Mouse (Mus musculus): ENCODE data around the gene Fbxw7.

Gene Fbxw7

DNA sequence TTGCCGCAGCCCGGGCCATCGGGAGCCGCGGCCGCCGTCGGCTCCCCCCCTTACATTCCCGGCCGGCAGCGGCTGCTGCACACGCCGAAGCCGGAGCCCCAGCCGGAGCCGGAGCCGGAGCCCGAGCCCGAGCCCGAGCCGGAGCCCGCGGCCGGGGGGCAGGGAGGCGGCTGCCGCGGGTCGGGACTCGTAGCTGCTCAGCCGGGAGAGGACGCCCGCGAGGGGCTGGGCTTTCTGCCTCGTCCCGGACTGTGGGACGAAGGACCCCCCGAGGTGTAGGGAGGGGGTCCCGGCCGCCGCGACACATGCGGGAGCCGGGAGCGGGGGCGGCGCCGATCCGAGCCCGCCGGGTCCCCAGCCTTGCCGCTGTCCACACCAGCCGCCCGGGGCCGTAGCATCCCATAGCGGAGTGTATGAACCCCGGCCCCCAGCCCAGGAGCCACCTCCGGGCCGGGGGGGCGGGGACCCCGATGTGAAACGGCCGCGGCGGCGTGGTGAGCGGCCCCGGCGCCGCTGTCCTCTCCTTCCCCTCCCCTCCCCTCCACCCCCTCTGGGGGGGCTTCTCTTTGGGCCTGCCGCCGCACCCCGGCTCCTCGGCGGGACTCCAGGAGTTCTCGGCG, at the start of gene Fbxw7:
Gene Fbxw7, plus strand, starts transcription at position 507 of the 620 bp plus-strand sequence.
- in situ Hi-C loops (cut with MboI; ENCODE audit: low pct_unique_long_range_greater_than_20kb in 1 of 2, low sequenced_read_pairs in 2 of 2, unreplicated experiment in 1 of 2) = no loop called here

DNA sequence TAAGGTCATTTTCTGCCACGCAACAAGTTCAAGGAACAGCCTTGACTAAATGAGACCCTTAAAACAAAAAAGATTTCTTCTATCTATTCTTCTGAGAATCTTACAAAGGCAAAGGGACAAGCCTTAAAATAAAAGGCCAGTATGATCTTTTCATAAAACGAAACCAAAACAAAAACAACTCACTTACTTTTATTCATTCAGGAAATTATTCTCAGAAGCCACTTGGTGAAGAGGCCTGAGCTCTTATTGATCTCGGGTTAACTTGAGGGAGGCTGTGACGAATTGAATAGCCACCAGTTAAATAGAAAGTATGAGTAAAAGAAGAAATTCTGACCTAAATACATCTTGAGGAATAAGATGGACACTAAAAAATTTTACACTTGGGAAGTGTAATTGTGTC, 46.1 kb upstream of the Fbxw7 start:
- in situ Hi-C loops (cut with MboI; ENCODE audit: low pct_unique_long_range_greater_than_20kb in 1 of 2, low sequenced_read_pairs in 2 of 2, unreplicated experiment in 1 of 2) = no loop called here

DNA sequence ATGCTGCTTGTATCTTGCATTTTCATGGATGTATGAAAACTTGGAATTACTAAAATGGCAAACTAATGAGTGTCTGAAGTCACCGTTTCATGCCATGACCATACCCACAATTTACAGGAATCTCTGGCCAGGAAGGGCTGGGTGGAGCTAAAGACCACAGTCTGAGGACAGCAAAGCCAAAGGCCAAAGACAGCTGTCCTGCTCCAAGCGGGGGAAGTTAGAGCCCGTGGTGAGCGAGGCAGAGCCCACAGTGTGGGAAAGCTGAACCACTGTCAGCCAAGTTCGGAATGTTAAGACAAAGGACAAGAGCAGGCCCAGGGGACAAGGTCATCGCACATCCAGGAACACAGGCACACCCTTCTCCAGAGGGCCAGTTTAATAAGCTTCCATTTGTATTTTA, 45.7 kb upstream of the Fbxw7 start:
- in situ Hi-C loops (cut with MboI; ENCODE audit: low pct_unique_long_range_greater_than_20kb in 1 of 2, low sequenced_read_pairs in 2 of 2, unreplicated experiment in 1 of 2) = no loop called here

DNA sequence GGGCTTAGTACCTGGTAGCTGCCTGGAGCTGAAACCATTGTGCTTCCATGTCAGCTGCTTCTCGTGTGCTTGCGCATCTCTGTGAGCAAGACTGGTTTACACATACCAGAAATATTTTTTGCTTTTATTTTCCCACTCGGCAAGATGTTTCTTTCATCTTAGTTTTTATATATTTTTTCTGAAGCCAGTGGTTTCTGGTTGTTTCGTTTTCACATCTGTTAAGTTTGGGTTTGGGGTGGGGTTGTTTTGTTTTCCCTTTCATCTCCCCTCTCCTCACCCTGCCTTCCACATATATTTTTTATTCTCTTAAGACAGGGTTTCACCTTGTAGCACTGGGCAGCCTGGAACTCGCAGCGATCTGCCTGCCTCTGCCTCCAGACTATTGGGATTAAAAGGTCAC, 44.5 kb upstream of the Fbxw7 start:
- in situ Hi-C loops (cut with MboI; ENCODE audit: low pct_unique_long_range_greater_than_20kb in 1 of 2, low sequenced_read_pairs in 2 of 2, unreplicated experiment in 1 of 2) = no loop called here

DNA sequence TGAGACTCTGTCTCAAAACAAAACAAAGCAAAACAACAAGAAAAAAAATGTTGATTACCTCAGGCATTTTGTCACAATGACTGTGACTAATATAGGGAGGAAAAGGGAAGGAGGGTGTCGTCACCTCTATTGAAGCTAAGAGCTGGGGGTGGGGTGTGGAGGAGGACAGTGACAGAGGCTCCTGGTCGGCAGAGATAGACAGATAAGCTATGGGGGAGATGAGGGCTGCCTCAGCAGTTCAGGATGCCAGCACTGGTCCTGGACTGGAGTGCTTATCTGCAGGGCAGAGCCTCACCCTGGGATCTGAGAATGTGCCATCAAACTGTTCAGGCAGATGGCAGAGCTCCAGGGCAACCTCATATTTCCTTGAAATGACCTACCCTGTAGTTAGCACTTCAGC, 43.1 kb upstream of the Fbxw7 start:
- in situ Hi-C loops (cut with MboI; ENCODE audit: low pct_unique_long_range_greater_than_20kb in 1 of 2, low sequenced_read_pairs in 2 of 2, unreplicated experiment in 1 of 2) = no loop called here

DNA sequence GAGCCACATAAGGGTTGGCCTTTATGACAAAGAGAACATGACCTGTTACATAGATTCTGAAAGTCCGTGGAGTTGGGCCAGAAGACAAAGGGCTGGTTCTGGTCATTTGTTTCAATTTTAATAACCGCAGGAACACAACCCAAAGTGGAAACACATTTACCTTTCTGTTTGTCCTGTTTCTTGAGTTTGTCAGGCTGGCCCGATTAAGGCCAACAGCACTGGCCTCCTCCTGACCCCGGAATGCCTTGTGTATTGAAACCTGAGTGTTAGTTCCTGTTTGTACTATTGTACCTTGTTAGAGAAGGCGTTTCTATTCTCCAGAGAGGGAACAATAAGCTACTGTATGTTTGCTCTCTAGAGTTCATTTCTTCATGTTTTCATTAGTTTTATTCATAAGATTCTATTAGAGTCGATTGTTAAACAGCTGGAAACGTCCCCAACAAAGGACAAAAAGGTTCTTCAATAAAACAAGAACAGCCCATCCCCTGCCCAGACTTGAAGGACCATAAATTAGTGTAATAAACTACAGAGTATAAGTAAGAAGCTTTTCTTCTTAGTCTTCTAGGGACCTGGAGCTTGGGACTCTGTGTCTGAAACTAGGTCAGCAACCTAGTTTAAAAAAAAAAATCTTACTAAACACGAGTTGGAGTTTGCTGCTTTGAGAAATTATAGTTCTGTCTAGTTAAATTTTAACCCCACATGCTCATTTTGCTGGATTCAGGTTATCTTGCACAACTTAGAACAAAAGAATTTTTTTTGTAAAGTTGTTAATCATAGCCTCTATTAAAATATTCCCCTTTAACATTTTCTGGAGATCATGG, 40.6 kb upstream of the Fbxw7 start:
- in situ Hi-C loops (cut with MboI; ENCODE audit: low pct_unique_long_range_greater_than_20kb in 1 of 2, low sequenced_read_pairs in 2 of 2, unreplicated experiment in 1 of 2) = no loop called here

DNA sequence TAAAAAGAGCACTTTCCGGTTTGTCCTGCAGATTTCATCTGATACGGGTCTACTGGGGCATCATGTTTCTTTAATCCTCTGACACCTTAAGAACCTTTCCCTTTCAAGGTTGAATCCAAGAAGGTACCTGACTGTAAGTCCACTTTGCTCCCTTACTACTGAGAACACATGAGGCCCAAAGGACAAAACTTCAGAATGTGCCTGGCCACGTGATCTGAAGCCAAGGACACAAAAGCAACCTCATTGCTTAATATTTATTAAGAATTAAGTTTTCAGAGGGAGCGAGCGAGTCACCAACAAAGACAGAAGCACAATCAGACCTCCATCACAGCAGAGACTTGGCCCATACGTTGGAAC, 40.0 kb upstream of the Fbxw7 start:
- in situ Hi-C loops (cut with MboI; ENCODE audit: low pct_unique_long_range_greater_than_20kb in 1 of 2, low sequenced_read_pairs in 2 of 2, unreplicated experiment in 1 of 2) = no loop called here

DNA sequence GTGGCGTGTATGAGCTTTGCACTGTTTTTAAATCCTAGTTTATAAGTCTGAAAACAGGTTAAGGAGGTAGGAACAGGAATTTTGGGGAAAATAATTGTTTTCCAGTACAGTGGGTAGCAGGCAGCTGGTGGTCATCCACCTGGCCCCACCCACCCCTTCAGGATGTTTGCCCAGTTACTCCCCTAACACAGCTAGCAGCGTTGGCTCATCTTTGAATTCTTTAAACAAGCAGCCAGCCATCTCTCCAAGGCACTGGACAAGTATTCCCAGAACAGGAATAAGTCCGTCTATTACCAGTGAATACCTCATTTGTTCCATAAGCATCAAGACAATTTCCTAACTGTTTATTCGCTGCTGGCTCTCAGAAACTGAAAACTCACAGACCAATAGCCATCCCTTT, 39.5 kb upstream of the Fbxw7 start:
- in situ Hi-C loops (cut with MboI; ENCODE audit: low pct_unique_long_range_greater_than_20kb in 1 of 2, low sequenced_read_pairs in 2 of 2, unreplicated experiment in 1 of 2) = no loop called here

DNA sequence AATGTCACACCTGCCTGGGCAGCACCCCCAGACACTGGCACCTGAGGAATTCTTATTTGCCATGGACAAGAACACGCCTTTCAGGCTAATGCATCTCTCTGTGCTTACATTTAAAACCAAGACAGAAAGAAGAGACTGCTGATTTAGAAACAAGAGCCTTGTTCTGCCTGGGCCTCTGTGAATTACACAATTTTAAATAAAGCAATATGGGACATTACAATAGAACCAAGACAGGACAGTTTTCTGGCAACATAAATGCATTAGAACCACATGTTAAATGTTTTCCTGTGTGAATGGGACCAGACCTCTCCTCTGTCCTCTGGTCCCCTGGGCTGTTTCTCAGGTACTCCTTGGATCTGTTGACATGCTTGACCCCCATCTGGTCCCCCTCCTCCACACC, 39.0 kb upstream of the Fbxw7 start:
- in situ Hi-C loops (cut with MboI; ENCODE audit: low pct_unique_long_range_greater_than_20kb in 1 of 2, low sequenced_read_pairs in 2 of 2, unreplicated experiment in 1 of 2) = no loop called here

DNA sequence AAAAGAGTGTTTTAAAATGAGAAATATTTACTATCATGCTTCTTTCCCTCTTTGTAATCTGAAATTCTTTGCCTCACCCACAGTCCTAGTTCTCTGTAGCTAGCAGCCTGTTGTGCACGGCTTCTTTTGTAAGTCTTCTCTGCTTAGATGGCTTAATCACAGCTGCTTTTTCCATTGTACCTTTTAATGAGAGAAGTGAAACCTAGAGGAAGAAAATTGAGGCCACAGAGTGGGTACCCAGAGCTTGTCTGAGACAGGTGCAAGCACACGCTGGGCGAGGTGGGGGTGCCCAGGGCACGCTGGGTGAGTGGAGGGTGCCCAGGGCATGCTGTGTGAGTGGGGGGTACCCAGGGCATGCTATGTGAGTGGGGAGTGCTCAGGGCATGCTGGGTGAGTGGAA, 27.2 kb upstream of the Fbxw7 start:
- in situ Hi-C loops (cut with MboI; ENCODE audit: low pct_unique_long_range_greater_than_20kb in 1 of 2, low sequenced_read_pairs in 2 of 2, unreplicated experiment in 1 of 2) = no loop called here

DNA sequence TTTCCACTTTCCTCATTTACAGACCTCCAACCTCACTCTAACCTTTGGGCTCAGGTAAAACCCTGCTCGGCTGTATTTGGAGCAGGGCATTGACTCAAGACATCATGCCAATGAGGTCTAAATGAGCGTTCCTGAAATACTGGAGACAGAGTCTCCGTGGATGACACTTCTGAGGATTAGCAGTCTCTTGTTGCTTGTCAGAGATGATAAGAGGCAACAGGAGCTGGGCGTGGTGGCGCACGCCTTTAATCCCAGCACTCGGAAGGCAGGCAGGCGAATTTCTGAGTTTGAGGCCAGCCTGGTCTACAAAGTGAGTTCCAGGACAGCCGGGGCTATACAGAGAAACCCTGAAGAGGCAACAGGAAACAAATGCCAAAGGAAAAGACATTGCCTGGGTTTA, 11.0 kb upstream of the Fbxw7 start:
- in situ Hi-C loops (cut with MboI; ENCODE audit: low pct_unique_long_range_greater_than_20kb in 1 of 2, low sequenced_read_pairs in 2 of 2, unreplicated experiment in 1 of 2) = no loop called here

DNA sequence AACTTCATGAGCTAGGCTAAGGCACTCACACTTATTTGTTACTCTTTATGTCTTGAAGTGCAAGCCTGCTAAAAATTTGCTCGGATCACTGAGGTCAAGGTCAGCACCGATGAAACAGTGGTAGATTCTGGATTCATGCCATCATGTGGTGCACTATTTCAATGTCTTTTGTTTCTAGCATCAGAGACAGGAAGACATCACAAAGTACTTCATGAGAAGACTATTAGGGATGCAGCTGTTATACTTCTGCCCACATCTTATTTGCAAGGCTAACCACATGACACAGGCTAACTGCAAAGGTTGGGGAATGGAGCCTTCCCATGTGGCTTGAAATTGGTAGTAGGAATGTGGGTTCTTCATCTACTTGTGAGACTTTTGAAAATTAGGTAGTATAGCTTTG, 8.9 kb upstream of the Fbxw7 start:
- in situ Hi-C loops (cut with MboI; ENCODE audit: low pct_unique_long_range_greater_than_20kb in 1 of 2, low sequenced_read_pairs in 2 of 2, unreplicated experiment in 1 of 2) = no loop called here

DNA sequence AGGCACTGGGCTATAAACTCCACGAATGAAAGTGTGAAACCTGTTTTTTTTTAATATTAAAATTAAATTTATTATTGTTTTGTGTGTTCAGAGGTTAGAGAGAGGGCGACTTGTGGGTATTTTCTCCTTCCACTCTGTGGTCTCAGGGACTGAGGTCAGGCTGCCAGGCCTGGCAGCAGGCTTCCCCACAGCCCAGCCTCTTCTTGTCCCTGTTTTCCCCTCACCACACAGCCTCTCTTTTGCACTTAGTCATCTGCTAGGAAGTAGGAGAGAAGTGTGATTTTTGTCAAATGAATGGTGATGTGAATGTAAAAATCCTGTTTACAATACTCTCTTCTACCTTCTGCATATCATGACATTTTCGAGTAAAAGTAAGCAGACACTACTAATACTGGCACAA, 7.2 kb upstream of the Fbxw7 start:
- in situ Hi-C loops (cut with MboI; ENCODE audit: low pct_unique_long_range_greater_than_20kb in 1 of 2, low sequenced_read_pairs in 2 of 2, unreplicated experiment in 1 of 2) = no loop called here

DNA sequence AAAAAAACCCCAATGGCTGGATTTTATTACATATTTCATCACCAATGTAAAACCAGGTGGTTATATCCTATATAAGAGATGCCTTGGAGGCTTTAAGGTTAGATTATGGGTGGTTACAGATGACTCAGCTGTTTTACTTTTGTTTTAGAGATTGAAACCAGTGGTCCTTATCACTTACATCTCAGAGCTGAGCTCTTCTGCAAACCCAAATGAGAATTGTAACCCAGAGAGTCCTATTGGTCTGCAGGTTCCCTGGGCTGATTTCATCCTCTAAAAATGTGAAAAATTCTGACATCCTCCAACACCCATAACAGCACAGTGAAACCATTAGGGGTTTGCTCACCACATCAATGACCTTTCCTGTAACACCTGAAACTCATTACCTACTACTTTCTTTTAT, 6.2 kb upstream of the Fbxw7 start:
- in situ Hi-C loops (cut with MboI; ENCODE audit: low pct_unique_long_range_greater_than_20kb in 1 of 2, low sequenced_read_pairs in 2 of 2, unreplicated experiment in 1 of 2) = no loop called here

DNA sequence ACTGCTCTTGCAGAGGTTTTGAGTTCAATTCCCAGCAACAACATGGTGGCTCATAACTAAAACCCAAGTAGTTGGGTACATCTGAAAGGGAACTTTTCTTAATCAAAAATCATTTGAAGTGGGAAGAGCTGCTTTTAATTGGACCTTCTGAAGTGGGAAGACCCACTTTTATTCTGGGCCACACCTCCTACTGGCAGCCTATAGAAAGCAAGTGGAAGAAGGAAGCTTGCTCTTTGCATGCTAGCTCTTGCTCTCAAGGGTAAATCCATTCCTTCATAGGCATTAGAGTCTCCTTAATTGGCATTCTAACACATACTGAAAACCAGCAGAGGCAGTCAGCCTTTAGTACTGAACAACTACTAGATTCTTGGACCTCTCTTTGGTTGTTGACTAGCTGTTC, 4.3 kb upstream of the Fbxw7 start:
- in situ Hi-C loops (cut with MboI; ENCODE audit: low pct_unique_long_range_greater_than_20kb in 1 of 2, low sequenced_read_pairs in 2 of 2, unreplicated experiment in 1 of 2) = no loop called here

DNA sequence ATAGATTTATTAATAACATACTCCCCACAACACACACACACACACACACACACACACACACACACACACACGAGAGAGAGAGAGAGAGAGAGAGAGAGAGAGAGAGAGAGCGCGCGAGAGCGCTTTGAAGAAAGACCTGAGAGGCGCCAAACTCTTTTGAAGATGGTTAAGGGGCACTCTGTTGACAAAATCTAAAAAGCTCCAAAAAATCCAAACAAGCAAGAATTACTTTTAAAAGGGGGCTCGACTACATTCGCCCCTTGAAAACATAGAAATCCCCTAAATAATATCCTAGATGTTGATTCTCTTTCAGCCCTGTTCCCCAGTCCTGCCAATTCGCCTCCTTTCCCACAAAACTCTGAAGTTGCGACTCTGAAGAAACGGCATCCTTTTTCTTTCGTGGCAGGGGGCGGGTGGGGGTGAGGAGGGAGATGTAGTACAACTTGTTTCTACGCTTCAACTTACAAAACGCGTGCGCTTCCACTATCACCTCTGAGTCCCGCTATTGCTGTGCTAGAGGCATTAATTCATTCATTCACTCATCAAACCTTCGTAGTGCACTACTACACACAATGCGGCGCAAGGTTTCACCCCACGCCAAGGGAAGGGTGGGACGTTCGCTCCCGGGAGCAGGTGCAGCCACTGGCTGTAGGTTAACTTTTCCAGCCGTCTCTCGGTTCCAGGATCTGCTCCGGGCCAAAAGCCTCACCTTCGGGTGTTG, 1.5 kb upstream of the Fbxw7 start:
- in situ Hi-C loops (cut with MboI; ENCODE audit: low pct_unique_long_range_greater_than_20kb in 1 of 2, low sequenced_read_pairs in 2 of 2, unreplicated experiment in 1 of 2) = no loop called here

DNA sequence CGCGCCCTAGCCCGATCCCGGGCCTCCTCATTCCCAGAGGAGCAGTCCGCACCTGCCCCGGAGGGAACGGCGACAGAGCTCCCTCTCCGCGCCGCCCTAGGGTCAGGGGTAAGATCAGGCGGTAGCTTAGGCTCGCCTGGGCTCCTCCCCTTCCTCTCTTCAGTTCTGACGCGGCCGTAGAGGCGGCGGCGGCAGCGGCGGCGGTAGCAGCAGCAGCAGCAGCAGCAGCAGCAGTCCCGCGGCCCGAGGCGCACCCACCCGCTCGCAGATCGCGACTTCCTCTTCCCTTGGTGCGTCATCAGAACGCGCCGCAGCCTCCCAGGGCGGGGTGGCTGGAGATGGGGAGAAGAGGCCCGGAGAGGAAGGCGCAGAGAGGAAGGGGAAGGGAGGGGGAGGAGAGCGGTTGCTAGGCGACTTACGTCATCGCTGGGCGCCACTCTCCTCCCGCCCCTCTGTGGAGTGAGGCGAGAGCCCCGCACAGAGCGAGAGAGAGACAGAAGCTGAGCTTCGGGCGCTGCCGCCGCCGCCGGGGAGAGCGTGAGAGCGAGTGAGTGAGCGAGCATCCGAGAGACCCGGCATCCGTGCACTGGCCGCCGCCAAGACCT, 809 bp upstream of the Fbxw7 start:
- in situ Hi-C loops (cut with MboI; ENCODE audit: low pct_unique_long_range_greater_than_20kb in 1 of 2, low sequenced_read_pairs in 2 of 2, unreplicated experiment in 1 of 2) = no loop called here

DNA sequence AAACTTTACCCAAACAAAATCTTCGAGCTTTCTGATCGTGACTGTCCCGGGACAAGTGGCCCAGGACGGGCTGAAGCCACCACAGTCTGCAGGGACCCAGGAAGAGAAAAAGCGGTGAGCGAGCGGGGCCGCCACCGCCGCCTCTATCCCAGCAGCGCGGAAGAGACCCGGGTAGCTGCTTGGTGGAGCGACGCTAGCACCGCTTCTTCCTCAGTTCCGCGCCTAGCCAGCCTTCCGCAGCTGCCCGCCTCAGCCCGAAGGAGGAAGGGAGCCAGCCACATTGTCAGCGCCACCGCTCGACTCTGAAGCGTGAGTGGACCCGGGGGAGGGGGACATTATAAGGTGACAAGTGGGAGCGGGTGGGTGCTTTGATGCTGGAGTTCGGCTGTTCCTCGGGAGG, 393 bp downstream of the Fbxw7 start:
- in situ Hi-C loops (cut with MboI; ENCODE audit: low pct_unique_long_range_greater_than_20kb in 1 of 2, low sequenced_read_pairs in 2 of 2, unreplicated experiment in 1 of 2) = no loop called here

DNA sequence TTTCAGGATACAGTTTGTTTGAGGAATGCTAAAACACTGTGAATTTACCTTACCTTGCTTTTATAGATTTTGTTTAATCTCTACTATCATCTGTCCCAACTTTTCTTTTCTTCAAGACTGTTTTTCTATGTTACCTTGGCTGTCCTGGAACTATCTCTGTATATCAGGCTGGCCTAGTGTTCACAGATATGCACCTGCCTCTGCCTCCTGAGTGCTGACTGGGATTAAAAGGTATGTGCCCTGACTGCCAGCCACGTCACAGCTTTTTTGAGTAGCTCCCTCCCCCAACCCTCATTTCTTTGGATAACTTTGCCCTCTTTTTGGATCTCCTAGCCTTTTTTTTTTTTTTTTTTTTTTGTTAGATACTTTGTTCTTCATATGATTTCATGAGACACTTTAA, 1.9 kb downstream of the Fbxw7 start:
- in situ Hi-C loops (cut with MboI; ENCODE audit: low pct_unique_long_range_greater_than_20kb in 1 of 2, low sequenced_read_pairs in 2 of 2, unreplicated experiment in 1 of 2) = no loop called here
